Mouse (Mus musculus) heart, embryonic 16.5 days (tissue): ENCODE results near the gene Ski. TPM values are rescaled to one million over a fixed set of nuclear protein-coding genes. Genes with fewer than 3 reads are reported as not detected.

Experiments used
- ATAC-seq: fragments of 200-750 bp; cut with Nextera tagmentation; replicated peaks from 2 replicates; pipeline ENCODE4 v1.8.0; 2017; ENCODE audit warnings: moderate number of reproducible peaks; ENCODE audit not compliant: insufficient read depth, low FRiP score; ENCODE audit errors: extremely low read depth
- H3K27ac ChIP-seq: fragments of 300-500 bp; sonication (generic); 2 replicates; pipeline ENCODE4 v1.5.1; 2014; ENCODE audit warnings: mild to moderate bottlenecking, low read length, control low read depth, moderate library complexity
- H3K27me3 ChIP-seq: fragments of 300-500 bp; sonication (generic); 2 replicates; pipeline ENCODE4 v1.6.1; 2014; ENCODE audit warnings: low read length, mixed read lengths; ENCODE audit not compliant: control insufficient read depth, insufficient read depth
- H3K36me3 ChIP-seq: fragments of 300-500 bp; sonication (generic); 2 replicates; pipeline ENCODE4 v1.6.1; 2014; ENCODE audit not compliant: control insufficient read depth, insufficient read depth
- H3K4me1 ChIP-seq: fragments of 300-500 bp; sonication (generic); 2 replicates; pipeline ENCODE4 v1.6.1; 2014; ENCODE audit warnings: low read length, mixed read lengths; ENCODE audit not compliant: control insufficient read depth, insufficient read depth
- H3K4me2 ChIP-seq: fragments of 300-500 bp; sonication (generic); 2 replicates; pipeline ENCODE4 v1.6.1; 2014; ENCODE audit warnings: low read depth, mild to moderate bottlenecking, control low read depth, low read length
- H3K4me3 ChIP-seq: fragments of 300-500 bp; sonication (generic); 2 replicates; pipeline ENCODE4 v1.5.1; 2014; ENCODE audit warnings: mild to moderate bottlenecking, control low read depth, low read length
- H3K9ac ChIP-seq: fragments of 300-500 bp; sonication (generic); 2 replicates; pipeline ENCODE4 v1.6.1; 2014; ENCODE audit warnings: low read length, control low read depth
- H3K9me3 ChIP-seq: fragments of 300-500 bp; sonication (generic); replicated peaks from 2 replicates; pipeline ENCODE4 v1.6.1; 2016; ENCODE audit warnings: low read length; ENCODE audit not compliant: control insufficient read depth
- WGBS: fragments of 180-500 bp; shearing (Covaris S2); extraction: QIAGEN DNeasy Blood & Tissue Kit; methylation state at CpG from one replicate; pipeline ENCODE4 v1.1.7; 2014; 5-methylcytosine and 5-hydroxymethylcytosine counted together
- polyA plus RNA-seq: library from polyadenylated mRNA; unstranded; fragments of >200 nt; fragmentation: Nextera tagmentation; extraction: Ambion mirVana; gene quantifications from 2 replicates; pipeline ENCODE4 v1.2.1, GENCODE M21; 2015

The Ski gene
- polyA plus RNA-seq, 1 experiment from 2014 or later: 12.3 TPM

DNA sequence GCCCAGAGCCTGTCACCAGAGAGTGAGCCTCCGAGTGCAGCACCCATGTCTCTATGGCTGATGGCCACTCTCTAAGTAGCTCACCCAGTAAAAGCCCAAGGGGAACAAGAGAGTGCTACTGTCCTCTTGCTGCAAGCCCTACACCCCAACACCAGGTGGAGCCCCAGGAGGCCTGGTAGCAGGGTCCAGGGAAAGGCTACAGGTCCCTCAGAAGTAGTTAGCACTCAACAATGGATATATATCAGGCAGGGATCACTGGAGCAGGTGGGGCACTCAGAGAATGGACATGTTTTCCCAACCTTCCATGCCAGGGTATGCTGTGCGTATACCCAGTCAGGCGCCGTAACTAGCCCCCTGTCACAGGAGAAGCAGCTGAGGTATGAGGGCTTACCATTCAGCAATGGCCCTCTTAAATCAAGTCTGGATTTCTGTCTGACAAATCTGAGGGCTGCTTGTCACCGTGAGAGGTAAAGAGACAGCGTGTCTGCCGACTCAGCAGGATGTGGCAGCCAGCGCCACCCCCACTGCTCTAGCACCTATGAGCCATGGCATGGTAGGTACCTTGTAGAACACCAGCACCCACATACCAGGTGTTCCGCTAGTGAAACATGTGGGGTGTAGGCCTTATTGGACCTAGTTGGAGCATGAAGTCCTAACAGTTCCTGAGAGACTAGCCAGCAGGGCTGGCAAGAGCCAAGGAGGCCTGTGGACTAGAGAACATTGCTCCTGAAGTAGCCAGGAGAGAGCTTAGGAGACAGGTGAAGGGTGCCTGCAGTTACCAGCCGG, 93.1 kb downstream of the Ski start:
- Histone ChIP-seq H3K36me3 (no peaks in the 10 kb centered on the region), H3K4me1 (peaks cover 68% of the 10 kb centered on the region), H3K4me2 (no peak overlapping the region), H3K4me3 (no peak overlapping the region), H3K9me3 (no peaks in the 10 kb centered on the region), H3K27me3 (no peaks in the 10 kb centered on the region), H3K27ac (peak overlapping the region; percentile 97), H3K9ac (peak overlapping the region; percentile 56)
- no peak for ATAC-seq
- WGBS: 87% methylated on average over 10 of the region's 10 CpGs

DNA sequence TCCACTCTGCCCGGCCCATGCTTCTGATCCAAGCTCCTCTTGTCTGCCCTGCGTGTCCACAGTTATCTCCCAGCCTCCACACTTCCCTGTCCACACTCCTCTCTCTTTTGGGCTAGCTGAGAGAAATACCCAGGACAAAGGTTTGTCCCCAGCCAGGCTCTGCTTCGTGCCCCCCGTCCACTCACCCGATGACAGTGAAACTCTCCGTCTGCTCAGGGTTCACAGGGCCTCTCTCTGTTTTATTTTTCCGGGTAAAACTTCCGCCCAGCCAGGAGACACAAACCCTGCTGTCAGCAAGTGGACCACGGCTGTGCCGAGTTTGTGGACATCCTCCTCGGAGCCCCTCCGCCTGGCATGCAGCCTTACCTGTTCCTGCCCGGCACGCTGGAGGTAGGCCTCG, 94.0 kb downstream of the Ski start:
- Histone ChIP-seq H3K9me3 (no peaks in the 10 kb centered on the region), H3K4me2 (no peak overlapping the region), H3K27me3 (no peaks in the 10 kb centered on the region), H3K4me1 (peaks cover 59% of the 10 kb centered on the region), H3K4me3 (no peak overlapping the region), H3K36me3 (no peaks in the 10 kb centered on the region), H3K27ac (no peak overlapping the region), H3K9ac (no peak overlapping the region)
- ATAC-seq: no peak
- WGBS: 82% methylated on average over 15 of the region's 15 CpGs

DNA sequence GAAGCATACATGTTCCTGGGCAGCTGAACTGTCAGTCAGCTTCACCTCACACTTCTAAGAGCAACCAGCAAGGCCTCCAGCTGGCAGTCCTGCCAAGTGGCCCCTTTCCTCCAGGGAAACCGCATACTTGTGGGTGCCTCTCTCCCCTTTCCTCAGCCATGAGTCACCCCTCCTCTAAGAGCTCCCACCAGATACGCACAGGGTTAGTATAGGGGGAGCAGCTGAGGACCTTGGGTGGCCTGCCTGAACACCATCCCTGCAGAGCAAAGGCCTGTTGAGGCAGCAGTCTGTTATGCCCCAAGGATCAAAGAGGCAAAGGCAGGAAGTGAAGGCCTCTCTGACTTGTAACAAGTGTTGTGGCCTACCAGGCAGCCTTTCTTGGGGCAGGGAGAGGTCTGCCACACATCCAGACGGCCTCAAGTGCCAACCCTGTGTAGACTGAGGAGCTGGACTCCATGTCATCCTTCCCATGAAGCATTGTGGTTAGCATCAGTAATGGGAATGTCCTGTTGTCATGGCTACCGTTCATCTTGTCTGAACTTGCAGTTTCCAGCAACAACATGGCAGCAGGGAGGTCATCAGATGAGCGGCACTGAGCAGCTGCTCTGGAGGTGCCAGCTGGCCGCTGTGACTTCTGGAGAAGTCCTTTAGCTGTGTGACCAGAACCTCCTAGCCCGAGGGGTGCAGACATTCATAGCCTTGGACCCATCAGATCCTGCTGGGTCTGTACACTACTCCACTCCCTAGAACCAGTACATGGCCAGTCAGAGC, 95.6 kb downstream of the Ski start:
- H3K4me1 ChIP-seq: peaks cover 65% of the 10 kb centered on the region
- WGBS: 67% methylated on average over 7 of the region's 7 CpGs

DNA sequence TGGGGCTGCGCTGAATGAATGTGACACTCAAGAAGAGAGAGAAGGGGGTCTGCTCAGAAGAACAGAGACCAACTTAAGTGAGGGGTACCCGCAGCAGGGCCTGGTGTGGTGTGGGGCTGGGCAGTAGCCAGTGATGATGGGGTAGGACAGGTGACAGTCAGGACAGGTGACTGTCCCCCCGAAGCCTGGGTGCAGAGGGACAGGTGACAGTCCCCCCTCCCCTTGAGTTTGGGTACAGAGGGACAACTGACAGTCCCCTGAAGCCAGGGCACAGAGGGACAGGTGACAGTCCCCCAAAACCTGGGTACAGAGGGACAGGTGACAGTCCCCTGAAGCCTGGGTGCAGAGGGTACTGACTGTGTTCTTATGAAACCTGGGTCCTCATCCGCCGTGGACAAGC, 96.2 kb downstream of the Ski start:
- H3K9me3 ChIP-seq: no peaks in the 10 kb centered on the region
- H3K36me3 ChIP-seq: no peaks in the 10 kb centered on the region
- H3K9ac ChIP-seq: no peak overlapping the region
- ATAC-seq: no peak
- H3K4me1 ChIP-seq: peaks cover 60% of the 10 kb centered on the region
- no peak overlapping the region for H3K4me3 ChIP-seq
- no peak overlapping the region for H3K4me2 ChIP-seq
- WGBS: 61% methylated on average over 5 of the region's 5 CpGs
- H3K27ac ChIP-seq: peak overlapping the region; percentile 23; the same call in 1 of the 2 replicates
- no peaks in the 10 kb centered on the region for H3K27me3 ChIP-seq

More for the DNA sequence above, 95.6 kb downstream of the Ski start:
- Histone ChIP-seq H3K4me2 (no peak overlapping the region), H3K27me3 (no peaks in the 10 kb centered on the region), H3K4me3 (no peak overlapping the region), H3K36me3 (no peaks in the 10 kb centered on the region), H3K27ac (peak overlapping the region; percentile 23; the same call in 1 of the 2 replicates), H3K9ac (no peak overlapping the region), H3K9me3 (no peaks in the 10 kb centered on the region)
- no peak for ATAC-seq

DNA sequence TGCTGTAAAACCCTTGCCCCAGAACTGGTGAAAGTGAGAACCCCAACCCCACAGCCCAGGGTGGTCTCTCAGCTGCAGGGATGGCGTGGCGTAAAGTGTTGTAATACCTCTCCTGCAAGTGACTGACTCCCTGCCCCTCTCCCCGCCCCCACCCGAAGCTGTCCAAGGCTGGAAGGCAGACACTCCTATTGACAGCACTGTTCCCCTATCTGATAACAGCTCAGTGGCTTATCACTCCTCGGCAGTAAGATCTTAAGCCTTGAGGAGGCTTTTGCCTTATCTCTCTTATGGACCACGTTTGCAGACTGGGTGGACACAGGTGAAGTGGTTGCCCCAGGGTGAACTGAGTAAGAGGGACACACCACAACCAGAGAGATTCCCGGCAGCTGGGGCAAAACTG, 97.1 kb downstream of the Ski start:
- Histone ChIP-seq H3K4me1 (peaks cover 54% of the 10 kb centered on the region), H3K27ac (no peak overlapping the region), H3K27me3 (no peaks in the 10 kb centered on the region), H3K4me2 (no peak overlapping the region), H3K36me3 (no peaks in the 10 kb centered on the region), H3K9ac (no peak overlapping the region; the same call in 1 of the 2 replicates), H3K4me3 (no peak overlapping the region), H3K9me3 (no peaks in the 10 kb centered on the region)
- no peak for ATAC-seq
- 31% methylated on average over 7 of the region's 7 CpGs for WGBS

DNA sequence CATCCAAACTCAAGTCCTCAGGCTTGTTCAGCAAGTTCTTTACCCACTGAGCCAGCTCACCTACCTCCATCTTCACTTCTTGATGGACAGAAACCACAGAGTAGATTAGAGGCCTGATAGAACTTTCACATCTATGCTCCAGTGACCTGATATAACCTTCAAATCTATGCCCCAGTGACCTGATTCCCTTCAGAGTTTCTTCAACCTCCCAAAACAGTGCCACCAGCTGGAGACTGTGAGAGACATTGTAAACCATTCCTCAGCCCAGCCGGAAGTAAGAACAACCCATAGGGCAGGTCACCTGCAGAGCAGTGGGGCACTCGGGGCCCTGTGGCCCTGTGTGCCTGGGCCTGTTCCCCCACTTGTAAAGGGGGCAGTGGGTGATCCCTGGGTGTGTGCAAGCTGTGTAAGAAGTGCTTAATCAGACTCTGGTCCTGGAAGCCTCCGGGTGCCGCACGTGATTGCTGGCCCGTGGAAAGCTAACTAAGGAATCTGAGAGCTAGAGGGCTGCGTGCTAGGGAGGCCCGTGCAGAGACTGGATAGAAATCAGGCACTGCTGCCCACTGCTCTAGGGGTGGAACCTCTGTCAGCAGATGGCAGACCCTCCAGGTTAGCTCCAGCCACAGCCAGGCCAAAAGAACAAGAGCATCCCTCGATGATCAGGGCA, 98.4 kb downstream of the Ski start:
- WGBS: 67% methylated on average over 9 of the region's 9 CpGs
- no peak for ATAC-seq
- Histone ChIP-seq H3K9me3 (no peaks in the 10 kb centered on the region), H3K27me3 (no peaks in the 10 kb centered on the region), H3K27ac (no peak overlapping the region), H3K4me3 (no peak overlapping the region), H3K4me2 (no peak overlapping the region), H3K9ac (no peak overlapping the region), H3K4me1 (peaks cover 43% of the 10 kb centered on the region), H3K36me3 (no peaks in the 10 kb centered on the region)

DNA sequence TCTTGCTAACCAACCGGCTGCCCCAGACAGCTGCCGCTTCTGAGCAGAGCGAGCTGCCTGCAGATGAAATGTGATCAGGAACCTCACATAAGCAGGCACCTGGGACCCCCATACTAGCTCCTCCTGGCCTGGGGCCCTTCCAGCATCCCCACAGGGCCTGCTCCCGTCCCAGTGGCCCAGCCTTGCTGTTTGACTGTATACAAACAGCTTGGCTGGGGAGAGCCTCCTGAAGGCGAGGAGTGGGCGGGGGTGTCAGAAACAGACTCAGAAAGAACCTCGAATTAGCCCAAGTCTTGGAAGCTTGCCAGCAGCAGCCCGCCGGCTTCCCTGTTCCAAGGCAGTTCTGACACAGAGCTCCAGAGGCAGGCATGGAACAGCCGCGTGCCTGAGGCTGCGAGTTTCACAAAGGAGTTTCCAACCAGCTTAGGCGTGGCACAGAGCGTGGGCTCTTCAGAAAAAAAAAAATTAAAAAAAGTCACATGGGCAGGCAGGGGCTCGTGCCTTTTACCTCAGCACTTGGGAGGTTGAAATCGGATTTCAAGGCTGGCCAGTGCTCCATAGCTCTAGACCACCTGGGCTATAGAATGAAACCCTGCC, 99.8 kb downstream of the Ski start:
- ATAC-seq: peak; percentile 58
- WGBS: 12% methylated on average over 16 of the region's 16 CpGs
- H3K4me3 ChIP-seq: no peak overlapping the region
- H3K27me3 ChIP-seq: no peaks in the 10 kb centered on the region
- H3K27ac ChIP-seq: peak overlapping the region; percentile 78
- H3K4me2 ChIP-seq: peak overlapping the region; percentile 33
- peaks cover 43% of the 10 kb centered on the region for H3K4me1 ChIP-seq
- peak overlapping the region; percentile 41; the same call in 1 of the 2 replicates for H3K9ac ChIP-seq
- no peaks in the 10 kb centered on the region for H3K36me3 ChIP-seq
- no peaks in the 10 kb centered on the region for H3K9me3 ChIP-seq

DNA sequence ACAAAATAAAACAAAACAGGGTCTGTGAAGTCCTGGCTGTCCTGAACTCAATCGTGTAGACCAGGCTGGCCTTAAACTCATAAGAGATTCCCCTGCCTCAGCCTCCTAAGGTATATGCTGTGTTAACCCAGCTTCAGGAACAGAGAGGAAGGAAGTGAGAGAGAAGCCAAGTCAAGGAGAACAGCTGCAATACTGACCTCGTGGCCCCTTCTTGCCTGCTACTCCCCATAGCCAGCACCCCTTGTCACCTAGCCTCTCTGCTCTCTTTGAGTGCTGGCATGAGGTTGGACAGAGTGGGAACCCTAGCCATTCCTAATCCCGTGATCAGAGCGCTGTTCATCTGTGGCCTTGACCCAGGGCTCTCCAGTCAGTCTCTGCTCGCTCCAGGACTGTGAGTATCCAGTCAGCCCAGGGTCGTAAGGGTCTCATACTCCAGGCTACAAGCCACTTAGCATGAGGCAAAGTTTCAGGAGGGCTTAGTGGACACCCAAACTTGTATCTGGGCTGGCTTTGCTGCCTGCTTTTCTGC, 100.4 kb downstream of the Ski start:
- Histone ChIP-seq H3K9ac (peak overlapping the region; percentile 7; the same call in 1 of the 2 replicates), H3K4me3 (no peak overlapping the region), H3K27ac (peak overlapping the region; percentile 78), H3K27me3 (no peaks in the 10 kb centered on the region), H3K36me3 (no peaks in the 10 kb centered on the region), H3K4me1 (peaks cover 41% of the 10 kb centered on the region), H3K4me2 (peak overlapping the region; percentile 33; the same call in 1 of the 2 replicates), H3K9me3 (no peaks in the 10 kb centered on the region)
- 61% methylated on average over 6 of the region's 6 CpGs for WGBS
- no peak; the same call in 1 of the 2 replicates for ATAC-seq
